In the genomic region with DNA sequence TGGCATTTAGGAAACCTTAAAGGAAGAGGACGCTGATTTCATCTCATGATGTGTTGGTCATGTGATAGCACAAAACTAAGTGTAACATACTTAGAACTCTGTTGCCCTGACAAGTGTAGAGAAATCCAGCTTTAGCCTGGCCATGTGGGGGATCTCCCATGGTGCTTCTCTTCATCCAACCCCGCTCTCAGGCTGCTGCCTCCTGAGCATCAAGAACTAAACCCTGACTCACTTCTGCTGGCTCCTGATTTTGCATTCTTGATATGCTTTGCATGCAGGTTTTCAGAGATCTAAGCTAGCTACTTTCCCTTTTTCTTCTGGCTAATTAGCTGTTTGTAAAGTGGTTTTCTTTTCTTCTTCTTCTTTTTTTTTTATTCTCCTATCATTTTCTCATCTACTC, we compare ENCODE assay signal across 22 mouse cellular contexts.
"Had no signal": no experiment of that assay in that cellular context is flagged by ENCODE, and none has a peak within 500 bp of the region (broad histone marks: within the 10 kb centered on the region; RNA-seq: fewer than 3 reads in every experiment).

No protein-coding gene starts in this region.

- H3K27me3 ChIP-seq: limb, embryonic 12.5 days; limb, embryonic 15.5 days; megakaryocyte, embryonic 14.5 days; midbrain, embryonic 13.5 days; neural tube, embryonic 13.5 days had no signal

- H3K27ac ChIP-seq: kidney, postnatal 0 days; limb, embryonic 12.5 days; limb, embryonic 15.5 days; liver, embryonic 14.5 days; macrophage; midbrain, embryonic 10.5 days; midbrain, embryonic 13.5 days; neural tube, embryonic 13.5 days; stomach, postnatal 0 days had no signal

- H3K4me3 ChIP-seq: limb, embryonic 12.5 days; limb, embryonic 15.5 days; megakaryocyte, embryonic 14.5 days; midbrain, embryonic 10.5 days; midbrain, embryonic 13.5 days; myocyte; neural tube, embryonic 13.5 days had no signal

- DNase-seq: kidney, adult 2 months; kidney, postnatal 25 days; left cerebral cortex, postnatal 4 days; liver, postnatal 0 days; retina, postnatal 1 day; right cerebral cortex, postnatal 4 days; thymus, postnatal 25 days had no signal

- ATAC-seq: liver, postnatal 0 days; lung, postnatal 0 days; midbrain, embryonic 13.5 days; midbrain, embryonic 16.5 days had no signal

- H3K9me3 ChIP-seq: limb, embryonic 15.5 days; megakaryocyte, embryonic 14.5 days; midbrain, embryonic 10.5 days; midbrain, embryonic 13.5 days had no signal

- H3K36me3 ChIP-seq: midbrain, embryonic 13.5 days had no signal

- H3K4me1 ChIP-seq: midbrain, embryonic 13.5 days had no signal

- H3K4me2 ChIP-seq: limb, embryonic 12.5 days; limb, embryonic 15.5 days; liver, embryonic 11.5 days; lung, embryonic 14.5 days; midbrain, embryonic 13.5 days; neural tube, embryonic 13.5 days had no signal

- H3K9ac ChIP-seq: limb, embryonic 12.5 days; limb, embryonic 15.5 days; liver, embryonic 14.5 days; liver, postnatal 0 days; lung, embryonic 14.5 days; midbrain, embryonic 13.5 days; neural tube, embryonic 13.5 days had no signal
